ENCODE assay signal across 28 mouse cellular contexts in the genomic region with DNA sequence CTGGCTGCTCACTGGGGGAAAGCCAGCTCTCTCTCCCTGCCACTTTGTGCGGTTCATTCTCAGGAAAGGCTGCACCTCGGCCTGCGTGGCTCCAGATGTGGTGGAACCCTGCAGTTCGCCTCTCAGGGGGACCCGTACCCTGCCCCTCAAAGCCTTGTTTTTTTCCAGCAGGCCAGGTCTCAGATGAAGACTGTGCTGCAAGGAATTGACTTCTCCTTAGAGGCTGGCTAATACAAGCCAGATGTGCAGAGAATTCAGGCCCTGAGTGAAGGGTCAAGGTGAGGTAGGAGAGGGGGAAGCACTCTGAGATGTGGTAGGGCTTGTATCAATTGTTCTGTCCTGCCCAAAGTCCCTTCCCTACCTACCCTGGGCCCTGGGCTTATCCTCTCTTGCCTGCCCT.
DNase-seq lines count a peak whose midpoint lies in the region; ATAC-seq lines count a peak whose summit lies in the region.
"Had no signal": no experiment of that assay in that cellular context is flagged by ENCODE, and none has a peak within 500 bp of the region (broad histone marks: within the 10 kb centered on the region; RNA-seq: fewer than 3 reads in every experiment).

No protein-coding gene starts in this region.

- no peak overlapping the region for H3K27ac ChIP-seq in midbrain, embryonic 11.5 days (ENCODE audit: low read depth, low read length)
- H3K27ac ChIP-seq in midbrain, embryonic 16.5 days (ENCODE audit: low read length), result no peak overlapping the region
- peak overlapping the region; percentile 69; the same call in 1 of the 2 replicates for H3K27ac ChIP-seq in embryonic facial prominence, embryonic 13.5 days
- peak overlapping the region; percentile 54 for H3K27ac ChIP-seq in limb, embryonic 12.5 days
- H3K27ac ChIP-seq: forebrain, embryonic 13.5 days; heart, embryonic 13.5 days; hindbrain, embryonic 14.5 days; kidney, postnatal 0 days; left cerebral cortex, adult 2 months; neural tube, embryonic 12.5 days had no signal

- no peak overlapping the region for H3K4me2 ChIP-seq in midbrain, embryonic 11.5 days
- no peak overlapping the region for H3K4me2 ChIP-seq in midbrain, embryonic 16.5 days (ENCODE audit: low read length)
- no peak overlapping the region for H3K4me2 ChIP-seq in embryonic facial prominence, embryonic 13.5 days
- peak overlapping the region; percentile 19; the same call in 1 of the 2 replicates for H3K4me2 ChIP-seq in limb, embryonic 12.5 days
- H3K4me2 ChIP-seq: forebrain, embryonic 13.5 days; heart, embryonic 13.5 days; hindbrain, embryonic 14.5 days; liver, embryonic 11.5 days; neural tube, embryonic 12.5 days had no signal

- H3K9ac ChIP-seq in midbrain, embryonic 11.5 days (ENCODE audit: low read length), result no peak overlapping the region
- H3K9ac ChIP-seq in midbrain, embryonic 16.5 days (ENCODE audit: low read depth, low read length), result no peak overlapping the region
- H3K9ac ChIP-seq in embryonic facial prominence, embryonic 13.5 days, result no peak overlapping the region
- no peak overlapping the region for H3K9ac ChIP-seq in limb, embryonic 12.5 days (replicated peaks)
- H3K9ac ChIP-seq: forebrain, embryonic 13.5 days; heart, embryonic 13.5 days; hindbrain, embryonic 14.5 days; liver, postnatal 0 days; neural tube, embryonic 12.5 days had no signal

- ATAC-seq in midbrain, embryonic 11.5 days (ENCODE audit: low FRiP score), result no peak
- no peak for ATAC-seq in midbrain, embryonic 16.5 days
- ATAC-seq in embryonic facial prominence, embryonic 13.5 days (ENCODE audit: insufficient number of reproducible peaks, insufficient read depth, low FRiP score, low TSS enrichment, low read depth), result peak; percentile 62; the same call in 1 of the 2 replicates
- ATAC-seq in limb, embryonic 12.5 days (ENCODE audit: insufficient number of reproducible peaks, insufficient read depth, low FRiP score, low TSS enrichment, low read depth), result no peak
- ATAC-seq: forebrain, embryonic 13.5 days; inflammation-experienced regulatory T-cells, adult 6 months; liver, postnatal 0 days had no signal

- H3K36me3 ChIP-seq in midbrain, embryonic 11.5 days (ENCODE audit: control insufficient read depth, insufficient read depth, low read length), result no peaks in the 10 kb centered on the region
- no peaks in the 10 kb centered on the region for H3K36me3 ChIP-seq in midbrain, embryonic 16.5 days (ENCODE audit: control insufficient read depth, insufficient read depth, low read length)
- no peaks in the 10 kb centered on the region for H3K36me3 ChIP-seq in embryonic facial prominence, embryonic 13.5 days
- no peaks in the 10 kb centered on the region for H3K36me3 ChIP-seq in limb, embryonic 12.5 days
- H3K36me3 ChIP-seq: heart, embryonic 13.5 days; neural tube, embryonic 12.5 days had no signal

- no peaks in the 10 kb centered on the region for H3K27me3 ChIP-seq in midbrain, embryonic 11.5 days (ENCODE audit: control insufficient read depth, insufficient read depth, low read length)
- no peaks in the 10 kb centered on the region for H3K27me3 ChIP-seq in midbrain, embryonic 16.5 days (ENCODE audit: control insufficient read depth, insufficient read depth, low read depth, low read length)
- H3K27me3 ChIP-seq in embryonic facial prominence, embryonic 13.5 days, result no peaks in the 10 kb centered on the region
- peaks cover 5% of the 10 kb centered on the region for H3K27me3 ChIP-seq in limb, embryonic 12.5 days
- H3K27me3 ChIP-seq: forebrain, embryonic 13.5 days; neural tube, embryonic 12.5 days had no signal

- no peaks in the 10 kb centered on the region for H3K4me1 ChIP-seq in midbrain, embryonic 11.5 days (ENCODE audit: control insufficient read depth, insufficient read depth, low read length)
- H3K4me1 ChIP-seq in midbrain, embryonic 16.5 days (ENCODE audit: control insufficient read depth, insufficient read depth, low read length), result no peaks in the 10 kb centered on the region
- H3K4me1 ChIP-seq in embryonic facial prominence, embryonic 13.5 days, result peaks cover 24% of the 10 kb centered on the region
- H3K4me1 ChIP-seq in limb, embryonic 12.5 days (replicated peaks), result peaks cover 36% of the 10 kb centered on the region
- H3K4me1 ChIP-seq: forebrain, embryonic 13.5 days; megakaryocyte, embryonic 14.5 days; neural tube, embryonic 12.5 days had no signal

- WGBS in midbrain, embryonic 11.5 days, result 70% methylated on average over 5 of the region's 5 CpGs
- 70% methylated on average over 5 of the region's 5 CpGs for WGBS in midbrain, embryonic 16.5 days
- WGBS in embryonic facial prominence, embryonic 13.5 days, result 26% methylated on average over 5 of the region's 5 CpGs
- 18% methylated on average over 5 of the region's 5 CpGs for WGBS in limb, embryonic 12.5 days

- peak; percentile 59 for DNase-seq in embryo, embryonic 10 days (ENCODE audit: low spot score)
- no peak for DNase-seq in embryo, embryonic 9.5 days (ENCODE audit: extremely low spot score)
- peak; percentile 81 for DNase-seq in midbrain, embryonic 11.5 days (ENCODE audit: low spot score, missing footprints)
- no peak for DNase-seq in gastrocnemius, postnatal 25 days
- no peak for DNase-seq in yolk sac, embryonic 10.5 days (ENCODE audit: low spot score)
- DNase-seq: adrenal gland, postnatal 25 days; cerebellum, adult 8-10 months; cerebellum, postnatal 36 days; heart, postnatal 14 days; kidney, adult 18-20 months; liver, postnatal 0 days; lung, postnatal 14 days; retina, postnatal 1 day; right cerebral cortex, postnatal 25 days; spleen, adult 18-20 months; thymus, postnatal 25 days had no signal

- H3K4me3 ChIP-seq in midbrain, embryonic 11.5 days (ENCODE audit: low read depth, low read length), result no peak overlapping the region
- no peak overlapping the region for H3K4me3 ChIP-seq in midbrain, embryonic 16.5 days (ENCODE audit: low read depth, low read length)
- H3K4me3 ChIP-seq in embryonic facial prominence, embryonic 13.5 days, result no peak overlapping the region
- no peak overlapping the region for H3K4me3 ChIP-seq in limb, embryonic 12.5 days (replicated peaks)
- H3K4me3 ChIP-seq: forebrain, embryonic 13.5 days; heart, embryonic 13.5 days; left cerebral cortex, adult 2 months; megakaryocyte, embryonic 14.5 days; neural tube, embryonic 12.5 days had no signal

- H3K9me3 ChIP-seq in midbrain, embryonic 11.5 days (ENCODE audit: control insufficient read depth, low read length), result no peaks in the 10 kb centered on the region
- no peaks in the 10 kb centered on the region for H3K9me3 ChIP-seq in midbrain, embryonic 16.5 days (replicated peaks; ENCODE audit: control insufficient read depth, low read length, poor library complexity, severe bottlenecking)
- no peaks in the 10 kb centered on the region for H3K9me3 ChIP-seq in embryonic facial prominence, embryonic 13.5 days
- no peaks in the 10 kb centered on the region for H3K9me3 ChIP-seq in limb, embryonic 12.5 days
- H3K9me3 ChIP-seq: forebrain, embryonic 13.5 days; heart, embryonic 13.5 days; neural tube, embryonic 12.5 days had no signal

Comparison
In these comparisons a context has a peak if more than half of its experiments do, and no peak if none do; other contexts are left out.
1. DNase-seq: peak in embryo, embryonic 10 days (single experiment) and midbrain, embryonic 11.5 days (single experiment); none in embryo, embryonic 9.5 days (single experiment), gastrocnemius, postnatal 25 days (single experiment) and yolk sac, embryonic 10.5 days (single experiment).
2. H3K27ac ChIP-seq: peak in embryonic facial prominence, embryonic 13.5 days (single experiment) and limb, embryonic 12.5 days (single experiment); none in midbrain, embryonic 11.5 days (single experiment) and midbrain, embryonic 16.5 days (single experiment).